Mouse (Mus musculus) stomach, postnatal 0 days (tissue): ENCODE measurements at regions not wholly inside any gene's neighbourhood (a gene's known extent, or its start where the extent isn't known, plus 50 kb on each side); places are given as distances from the start of the nearest gene placed in this dataset.

Experiments
- CTCF ChIP-seq: IDR thresholded peaks from 2 replicates; pipeline ENCODE4 v1.5.1; 2016; ENCODE audit warnings: antibody characterized with exemption, low read depth, mild to moderate bottlenecking, moderate library complexity
- EP300 ChIP-seq: optimal IDR thresholded peaks from 2 replicates; pipeline ENCODE3; 2016; ENCODE audit warnings: antibody characterized with exemption

- TF ChIP-seq CTCF (no peak), EP300 (no peak)
These were observed 171.6 kb upstream of the Mdfic start for GRCm38 (mm10) chr6:15548833-15549232.
